Mouse (Mus musculus): ENCODE measurements at regions not wholly inside any gene's neighbourhood (a gene's known extent, or its start where the extent isn't known, plus 50 kb on each side); places are given as distances from the start of the nearest gene placed in this dataset.

DNA sequence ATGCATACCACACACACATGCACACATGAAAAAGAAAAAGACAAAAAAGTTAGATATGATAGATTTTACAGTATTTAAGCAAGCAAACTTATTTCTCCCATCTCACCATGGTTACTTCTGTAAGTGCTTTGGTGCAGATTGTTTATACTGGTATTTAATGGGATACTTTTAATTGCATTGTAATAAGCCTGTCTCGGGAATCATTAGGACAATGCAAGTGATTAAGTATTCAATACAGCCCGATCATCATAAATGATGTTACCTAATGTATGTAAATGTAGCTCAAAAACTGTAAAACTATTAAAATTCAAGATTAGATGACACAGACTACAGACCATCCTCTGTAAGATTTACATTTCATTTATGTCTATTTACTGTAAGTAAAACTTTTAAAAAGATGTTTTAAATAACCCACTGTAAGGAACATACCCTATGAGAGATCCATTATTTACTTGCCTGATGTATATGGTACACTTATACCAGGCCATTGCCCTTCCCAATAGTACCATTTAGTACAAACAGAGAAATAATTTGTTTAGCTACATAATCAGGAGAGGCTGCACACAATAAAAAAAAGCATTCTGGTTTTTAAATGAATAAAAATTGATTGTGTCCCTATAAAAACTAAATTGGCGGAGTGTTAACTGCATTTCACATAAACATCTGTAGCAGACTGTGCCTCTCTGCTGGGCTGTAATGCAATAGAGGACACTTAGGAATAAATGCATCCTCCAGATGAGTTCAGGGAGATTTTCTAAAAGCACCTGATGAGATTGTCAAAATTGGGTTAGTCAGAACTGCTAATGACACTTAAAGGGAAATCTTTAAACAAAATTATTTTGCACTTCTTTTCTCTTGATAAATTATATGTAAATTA is 1722.9 kb downstream of the 4930444P10Rik start:
- H3K4me1 ChIP-seq, result no peaks in the 10 kb centered on the region
- no peaks in the 10 kb centered on the region for H3K36me3 ChIP-seq
- no peak overlapping the region for H3K4me2 ChIP-seq
- no peaks in the 10 kb centered on the region for H3K9me3 ChIP-seq (replicated peaks)
- WGBS, result 88% methylated on average over 3 of the region's 3 CpGs
- H3K27me3 ChIP-seq, result no peaks in the 10 kb centered on the region
- H3K27ac ChIP-seq, result no peak overlapping the region
- no peak for ATAC-seq (replicated peaks; ENCODE audit: low FRiP score)
- no peak overlapping the region for H3K9ac ChIP-seq
- no peak overlapping the region for H3K4me3 ChIP-seq (replicated peaks)

GRCm38 (mm10) chr1:14359998-14360640 is 1733.0 kb downstream of the 4930444P10Rik start:
- no peak for ATAC-seq (replicated peaks; ENCODE audit: low FRiP score)
- H3K4me3 ChIP-seq (replicated peaks), result no peak overlapping the region
- peaks cover 4% of the 10 kb centered on the region; the same call in 1 of the 2 replicates for H3K4me1 ChIP-seq
- H3K9me3 ChIP-seq (replicated peaks), result no peaks in the 10 kb centered on the region
- H3K36me3 ChIP-seq, result no peaks in the 10 kb centered on the region
- no peak overlapping the region for H3K27ac ChIP-seq
- no peak overlapping the region for H3K4me2 ChIP-seq
- H3K27me3 ChIP-seq, result no peaks in the 10 kb centered on the region
- WGBS, result 75% methylated on average over 2 of the region's 2 CpGs
- H3K9ac ChIP-seq, result no peak overlapping the region

Measured in kidney, embryonic 15.5 days (tissue).